ENCODE assay signal across 22 mouse cellular contexts in the genomic region with DNA sequence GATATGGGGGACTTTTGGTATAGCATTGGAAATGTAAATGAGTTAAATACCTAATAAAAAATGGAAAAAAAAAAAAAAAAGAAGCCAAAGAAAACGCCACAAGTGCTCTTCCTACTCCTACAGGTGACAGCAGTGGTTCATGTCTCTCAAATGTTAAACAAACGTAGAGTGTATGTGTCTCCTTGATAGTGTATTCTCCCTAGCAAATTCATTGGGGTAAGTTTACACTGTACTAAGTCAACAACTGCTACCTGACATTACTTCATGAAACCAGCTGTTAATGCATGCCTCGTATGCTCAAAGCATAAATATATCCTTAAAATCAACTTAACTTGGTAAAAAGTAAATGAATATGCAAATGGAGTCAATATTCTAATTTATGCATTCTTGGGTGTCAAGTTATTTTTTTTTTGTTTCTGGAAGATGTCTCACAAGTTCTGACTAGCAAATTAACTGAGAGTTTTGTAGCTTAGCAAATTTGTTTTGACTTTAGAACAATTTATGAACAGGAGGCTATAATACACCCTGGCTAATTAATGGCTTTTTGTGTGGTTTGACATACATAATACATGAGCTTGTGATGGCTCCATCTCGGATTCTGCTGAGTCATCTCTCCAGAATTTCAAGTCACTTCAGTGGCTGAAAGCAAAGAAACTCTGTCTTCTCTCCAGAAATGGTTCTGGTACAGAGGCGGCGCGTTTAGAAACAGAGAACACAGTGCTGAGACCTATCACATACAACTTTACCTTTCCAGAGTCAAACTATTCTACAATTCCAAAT. TPM values are rescaled to one million over a fixed set of nuclear protein-coding genes. Genes with fewer than 3 reads are reported as not detected.
"Had no signal": no experiment of that assay in that cellular context is flagged by ENCODE, and none has a peak within 500 bp of the region (broad histone marks: within the 10 kb centered on the region; RNA-seq: fewer than 3 reads in every experiment).

No protein-coding gene starts in this region.

- H3K4me2 ChIP-seq: lung, embryonic 15.5 days; midbrain, embryonic 11.5 days; midbrain, embryonic 13.5 days; midbrain, embryonic 15.5 days; neural tube, embryonic 13.5 days; neural tube, embryonic 15.5 days had no signal

- ATAC-seq: lung, postnatal 0 days; midbrain, embryonic 13.5 days; midbrain, embryonic 15.5 days had no signal

- H3K27ac ChIP-seq: lung, embryonic 15.5 days; macrophage; midbrain, embryonic 13.5 days; midbrain, embryonic 15.5 days; neural tube, embryonic 13.5 days; neural tube, embryonic 15.5 days had no signal

- H3K9me3 ChIP-seq: lung, embryonic 15.5 days; megakaryocyte, embryonic 14.5 days; midbrain, embryonic 13.5 days; midbrain, embryonic 15.5 days; neural tube, embryonic 13.5 days; neural tube, embryonic 15.5 days had no signal

- H3K9ac ChIP-seq: lung, embryonic 15.5 days; midbrain, embryonic 13.5 days; midbrain, embryonic 15.5 days; neural tube, embryonic 13.5 days; neural tube, embryonic 15.5 days had no signal

- H3K4me1 ChIP-seq: lung, embryonic 15.5 days; midbrain, embryonic 15.5 days had no signal

- H3K4me3 ChIP-seq: lung, embryonic 15.5 days; megakaryocyte, embryonic 14.5 days; midbrain, embryonic 13.5 days; midbrain, embryonic 15.5 days; myocyte; neural tube, embryonic 13.5 days; neural tube, embryonic 15.5 days had no signal

- DNase-seq: lung, adult 2 months; lung, postnatal 14 days; lung, postnatal 36 days; retina, postnatal 1 day; right cerebral cortex, adult 18-20 months; right cerebral cortex, postnatal 25 days; right cerebral cortex, postnatal 4 days; spleen, adult 18-20 months; thymus, adult 18-20 months; thymus, postnatal 14 days; thymus, postnatal 36 days had no signal

- H3K36me3 ChIP-seq: lung, embryonic 15.5 days; midbrain, embryonic 13.5 days; midbrain, embryonic 15.5 days; neural tube, embryonic 13.5 days; neural tube, embryonic 15.5 days had no signal

- H3K27me3 ChIP-seq: lung, embryonic 15.5 days; megakaryocyte, embryonic 14.5 days; midbrain, embryonic 13.5 days; midbrain, embryonic 15.5 days; neural tube, embryonic 13.5 days; neural tube, embryonic 15.5 days had no signal

RNA-seq across cellular contexts. Expression of a gene that starts 31.1 kb away (rescaled TPM):
- polyA plus RNA-seq: lung, adult 2 months; macrophage; small intestine, adult 2 months had no signal
